Mouse (Mus musculus) MEL-GATA-1-ER (cell line): ENCODE results near the gene Pla1a.
A peak's percentile ranks its signal among the peaks of the same experiment; 100 is the strongest.

Experiments used
- DNase-seq: peaks from one replicate; pipeline ENCODE4 v3.0.0-alpha.2; 2012; ENCODE audit warnings: low read depth; ENCODE audit errors: extremely low read depth

The Pla1a gene

DNA sequence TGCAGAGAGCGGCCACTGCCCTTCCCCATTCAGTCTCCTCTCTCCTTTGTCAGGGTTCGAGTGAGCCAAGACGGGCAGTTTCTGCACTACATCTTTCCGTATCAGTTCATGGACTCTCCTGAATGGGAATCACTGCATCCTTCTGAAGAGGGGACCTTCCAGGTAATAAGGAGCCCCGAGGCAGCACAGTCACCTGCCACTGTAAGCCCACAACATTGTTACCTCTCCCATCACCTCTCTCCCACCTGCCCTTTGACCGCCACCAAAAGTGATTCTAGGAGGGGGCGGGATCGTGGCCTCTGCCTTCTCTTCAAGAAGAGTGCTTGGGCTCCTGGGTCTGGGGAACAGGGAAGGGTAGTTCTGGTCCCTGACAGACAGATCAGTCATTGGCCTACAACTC is 63.5 kb downstream of the Pla1a start:
- DNase-seq = no peak

DNA sequence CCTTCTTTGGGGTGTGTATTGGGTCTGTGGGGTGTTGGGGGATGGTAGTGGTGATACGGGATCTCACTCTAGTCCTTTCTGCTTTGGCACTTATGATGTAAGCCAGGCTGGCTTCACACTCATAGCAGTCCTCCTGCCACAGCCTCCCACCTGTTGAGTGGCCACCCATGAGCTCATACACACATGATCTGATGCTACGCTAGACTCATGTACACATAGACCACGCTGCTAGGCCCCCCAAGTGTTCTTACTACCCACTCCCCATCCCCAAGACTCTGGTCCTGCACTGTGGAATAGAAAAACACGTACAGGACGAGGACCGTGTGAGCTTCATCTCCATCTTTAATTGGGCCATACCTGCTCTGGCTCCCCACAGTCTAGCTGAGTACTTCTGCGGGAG is 63.9 kb downstream of the Pla1a start:
- DNase-seq = no peak

DNA sequence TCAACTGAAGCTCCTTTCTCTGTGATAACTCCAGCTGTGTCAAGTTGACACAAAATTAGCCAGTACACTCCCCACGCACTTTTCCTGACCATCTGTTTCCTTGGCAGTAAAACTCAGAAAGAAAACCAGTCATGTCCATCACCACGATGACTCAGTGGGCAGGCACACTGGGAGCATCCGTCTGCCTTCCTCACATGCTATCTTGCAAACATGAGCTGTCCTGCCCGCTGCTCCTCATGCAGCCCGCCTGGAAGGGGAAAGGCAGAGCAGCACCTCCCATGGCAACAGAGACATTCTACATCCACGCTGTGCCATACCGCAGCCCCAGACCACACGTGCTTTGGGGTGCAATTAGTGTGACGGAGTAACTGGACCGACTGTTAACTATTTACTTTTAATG is 64.6 kb downstream of the Pla1a start:
- DNase-seq = no peak

DNA sequence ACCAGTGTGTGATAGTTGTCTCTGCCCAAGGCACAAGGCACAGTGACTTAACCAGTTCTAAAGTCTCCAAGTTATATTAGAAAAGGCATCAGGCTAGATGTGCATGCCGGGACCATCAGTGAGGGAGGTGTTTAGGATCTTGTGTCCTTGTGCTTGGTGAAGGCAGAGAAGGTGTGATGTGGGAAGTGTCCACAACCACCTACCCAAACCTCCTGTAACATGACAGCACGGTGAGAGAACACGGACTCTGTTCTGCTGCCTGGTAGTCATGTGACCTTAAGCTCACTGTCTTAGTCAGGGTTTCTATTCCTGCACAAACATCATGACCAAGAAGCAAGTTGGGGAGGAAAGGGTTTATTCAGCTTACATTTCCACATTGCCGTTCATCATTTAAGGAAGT is 66.7 kb downstream of the Pla1a start:
- no peak for DNase-seq

DNA sequence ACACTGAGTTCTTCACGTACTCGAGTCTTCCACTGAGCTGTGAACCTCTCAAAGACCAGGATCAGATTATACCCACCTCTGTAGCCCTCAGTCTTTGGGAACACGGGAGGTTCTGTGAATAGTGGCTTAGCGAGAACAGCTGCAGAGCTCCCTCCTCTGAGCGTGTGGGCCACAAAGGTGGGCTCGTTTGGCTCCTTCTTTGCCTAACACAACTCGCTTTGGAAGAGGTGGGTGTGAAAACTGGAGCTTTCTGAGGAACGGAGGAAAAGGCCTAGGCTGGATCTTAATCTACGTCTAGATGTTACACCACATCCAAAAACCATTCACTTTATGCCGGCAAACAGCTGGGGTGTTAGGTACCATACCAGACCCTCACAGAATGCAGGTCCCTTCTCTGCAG is 67.6 kb downstream of the Pla1a start:
- DNase-seq = no peak

DNA sequence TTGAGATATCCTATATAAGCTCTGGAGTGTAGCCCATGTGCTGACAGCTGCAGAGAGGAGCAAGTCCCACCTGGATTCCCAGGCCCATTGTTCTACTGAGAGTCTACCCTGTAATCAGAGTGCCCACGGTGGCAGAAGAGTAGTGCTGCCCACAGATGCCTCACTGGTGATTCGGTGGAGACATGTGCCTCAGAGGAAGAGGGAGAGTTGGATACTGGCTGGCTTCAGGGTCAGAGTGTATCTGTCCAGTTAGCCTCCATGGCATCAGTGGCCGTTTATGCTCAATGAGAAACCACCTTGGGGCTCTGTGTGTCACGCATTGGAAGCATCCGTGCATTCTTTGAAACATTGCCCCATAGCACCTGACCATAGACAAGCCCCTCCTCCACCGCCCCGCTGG is 69.3 kb downstream of the Pla1a start:
- no peak for DNase-seq

DNA sequence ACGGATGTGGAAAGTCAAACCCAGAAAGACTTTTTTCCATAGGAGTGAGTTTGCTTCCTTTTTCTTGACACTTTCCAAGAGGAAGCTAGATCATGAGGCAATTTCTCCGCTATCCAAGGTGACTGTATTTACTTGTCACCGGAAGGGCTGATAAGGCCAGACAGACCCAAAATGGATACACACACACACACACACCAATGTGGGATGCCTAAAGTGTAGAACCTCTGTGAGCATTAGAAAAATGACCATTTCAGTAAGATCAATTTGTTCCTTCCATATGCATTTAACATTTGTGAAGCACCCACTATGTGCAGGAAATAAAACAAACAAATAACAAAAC is 69.7 kb downstream of the Pla1a start:
- DNase-seq = peak; percentile 39

DNA sequence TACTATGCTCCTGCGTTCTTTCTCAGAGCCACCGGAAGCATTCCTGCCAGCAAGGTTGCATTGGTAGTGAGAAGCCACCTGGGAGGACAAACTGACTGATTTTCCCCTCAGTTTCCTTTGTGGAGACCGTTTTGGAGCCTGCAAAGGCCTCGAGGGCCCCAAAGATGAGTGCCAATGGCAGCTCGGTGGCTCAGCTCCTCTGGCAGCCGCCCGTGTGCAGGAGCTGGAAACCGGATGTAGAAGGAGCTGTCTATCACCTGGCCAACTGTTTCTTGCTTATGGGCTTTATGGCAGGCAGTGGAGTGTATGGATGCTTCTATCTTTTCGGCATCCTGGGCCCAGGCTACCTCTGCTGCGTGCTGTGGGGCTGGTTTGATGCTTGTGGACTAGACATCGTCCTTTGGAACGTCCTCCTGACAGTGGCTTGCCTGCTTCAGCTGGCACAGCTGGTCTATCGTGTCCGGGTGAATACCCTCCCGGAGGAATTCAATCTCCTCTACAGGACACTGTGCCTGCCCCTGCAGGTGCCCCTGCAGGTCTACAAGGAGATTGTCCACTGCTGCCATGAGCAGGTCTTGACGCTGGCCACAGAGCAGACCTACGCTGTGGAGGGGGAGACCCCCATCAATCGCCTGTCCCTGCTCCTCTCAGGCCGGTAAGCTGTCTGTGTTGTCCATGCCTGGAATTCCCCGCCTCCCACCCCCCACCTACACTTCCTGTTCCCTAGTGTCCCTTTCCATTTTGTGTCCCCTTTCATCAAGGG is 70.3 kb downstream of the Pla1a start:
- no peak for DNase-seq

DNA sequence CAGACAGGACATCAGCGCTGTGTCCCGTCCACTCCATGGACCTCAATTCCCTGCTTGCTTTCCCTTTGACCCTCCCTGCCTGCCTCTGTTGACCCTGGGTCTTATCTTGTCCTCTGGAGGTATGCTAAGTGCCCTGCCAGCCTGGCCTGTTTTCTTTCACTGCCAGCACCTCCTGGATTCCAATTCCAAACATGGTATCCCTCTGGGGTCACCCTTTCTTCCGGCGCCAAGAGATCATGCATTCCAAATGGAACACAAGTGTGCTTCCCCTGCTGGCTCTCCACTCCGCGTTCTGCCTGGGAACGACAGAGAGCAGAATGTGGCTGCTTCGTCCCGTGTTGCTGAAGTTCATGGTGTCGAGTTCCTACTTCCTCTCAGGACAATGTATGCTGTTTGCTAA is 71.0 kb downstream of the Pla1a start, which contains the start of gene Popdc2:
Popdc2 (plus strand) TSS at position 277 of the 400 bp plus-strand sequence.
- DNase-seq = no peak

DNA sequence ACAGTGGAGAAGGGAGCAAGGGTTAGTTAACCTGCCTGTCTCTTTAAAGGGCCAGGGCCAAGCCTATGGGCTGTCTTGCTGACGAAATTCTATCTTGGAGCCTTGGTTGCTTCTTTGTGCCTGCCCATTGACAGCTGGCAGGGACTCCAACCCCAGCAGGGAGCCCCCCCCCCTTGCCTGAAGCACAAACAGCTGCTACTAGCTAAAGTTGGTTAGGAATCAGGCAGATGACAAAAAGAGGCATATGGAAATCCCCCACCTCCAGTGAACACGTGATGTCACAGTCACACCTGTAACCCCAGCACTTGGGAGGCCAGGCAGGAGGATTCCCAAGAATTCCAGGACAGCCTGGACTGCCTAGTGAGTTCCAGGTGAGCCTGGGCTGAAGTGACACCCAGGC is 72.6 kb downstream of the Pla1a start:
- no peak for DNase-seq

DNA sequence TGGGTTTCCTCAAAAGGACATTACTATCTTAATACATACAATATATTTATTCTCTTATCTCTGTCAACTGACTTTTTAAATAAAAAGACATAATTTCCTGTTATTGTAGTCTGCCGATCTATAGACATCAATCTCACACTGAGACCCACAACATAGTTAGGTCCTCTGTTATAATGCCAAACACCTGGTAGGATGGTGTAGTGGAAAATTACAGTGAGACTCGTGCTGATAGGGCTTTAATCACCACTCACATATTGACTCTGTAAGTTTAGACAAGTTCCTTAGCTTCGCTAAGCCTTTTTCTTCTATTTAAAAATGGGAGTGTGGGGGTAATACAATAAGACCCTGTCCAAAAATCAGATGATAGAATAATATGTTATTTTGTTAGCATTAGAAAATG is 73.1 kb downstream of the Pla1a start:
- DNase-seq = no peak

DNA sequence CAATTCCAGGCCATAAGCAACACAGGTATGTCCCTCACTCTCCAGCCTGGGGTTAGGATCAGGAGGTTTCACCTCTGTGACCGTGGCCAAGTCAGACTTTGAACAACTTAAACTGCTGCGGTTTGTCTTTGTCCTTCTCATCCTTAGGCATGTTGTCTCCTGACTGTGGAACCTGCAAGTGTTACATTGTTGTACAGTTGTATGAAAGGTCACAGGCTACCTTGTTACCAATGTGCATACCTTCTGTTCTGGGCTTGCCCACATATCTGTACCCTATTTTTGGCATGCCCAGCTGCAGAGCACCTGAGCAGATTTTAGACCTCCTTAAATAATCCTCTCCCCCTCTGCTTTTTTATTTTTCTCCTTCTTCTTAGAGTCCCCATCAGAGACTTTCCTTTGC is 73.7 kb downstream of the Pla1a start:
- DNase-seq = no peak

DNA sequence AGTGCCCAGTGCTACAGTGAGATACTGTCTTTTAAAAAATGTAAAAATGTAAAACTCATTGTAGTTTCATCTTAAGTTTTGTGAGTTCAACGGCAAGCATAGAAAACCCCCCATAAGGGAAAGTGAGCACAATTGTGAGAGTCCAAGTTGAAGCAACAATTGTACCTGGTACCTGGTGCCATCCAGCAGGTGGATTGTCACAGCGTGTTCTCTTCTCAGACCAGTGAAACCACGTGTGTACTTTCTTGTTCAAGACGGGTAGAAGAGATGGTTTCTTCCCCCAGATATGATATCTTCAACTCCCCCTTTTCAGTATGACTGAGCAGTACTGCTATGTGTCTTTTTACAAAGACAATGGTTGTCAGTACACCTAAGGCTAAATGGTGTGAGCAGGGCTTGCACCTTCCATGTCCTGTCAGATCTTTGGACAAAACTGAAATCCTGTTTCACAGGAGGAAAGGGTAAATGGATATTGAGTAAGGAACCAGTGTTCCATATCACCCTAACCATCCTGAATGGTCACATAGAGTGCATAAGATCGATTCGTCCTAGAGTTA is 74.6 kb downstream of the Pla1a start:
- DNase-seq = no peak

DNA sequence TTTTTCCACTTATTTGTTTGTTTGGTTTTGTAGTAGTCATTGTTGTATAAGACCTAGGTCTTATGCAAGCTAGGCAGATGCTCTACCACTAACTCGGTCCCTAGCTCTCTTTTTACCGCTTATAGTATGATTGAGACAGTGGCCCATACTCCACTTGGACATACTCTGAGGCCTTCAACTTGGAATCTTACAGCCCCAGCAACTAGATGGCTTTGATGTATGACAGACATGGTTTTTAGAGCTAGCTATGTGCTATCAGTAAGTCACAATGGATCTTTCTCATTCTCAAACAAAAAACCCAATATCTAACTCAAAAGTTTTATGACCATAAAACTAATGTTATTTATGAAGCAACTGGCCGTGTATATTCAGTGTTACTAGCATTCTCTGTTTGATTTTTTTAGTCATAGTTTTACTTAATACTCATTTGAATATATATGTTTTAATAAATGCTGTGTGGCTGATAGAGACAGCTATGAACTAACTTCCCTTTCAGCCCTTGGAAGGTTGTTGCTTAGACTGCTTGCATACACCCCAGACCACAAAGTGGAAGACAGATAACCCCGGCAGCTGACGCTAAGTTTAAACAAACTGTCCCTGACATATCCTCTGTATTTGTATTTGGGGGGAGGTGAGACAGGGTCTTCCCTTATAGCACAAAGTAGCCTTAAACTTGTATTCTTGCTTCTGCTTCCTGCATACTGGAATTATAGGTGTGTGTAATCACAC is 78.6 kb downstream of the Pla1a start:
- DNase-seq = peak; percentile 82

DNA sequence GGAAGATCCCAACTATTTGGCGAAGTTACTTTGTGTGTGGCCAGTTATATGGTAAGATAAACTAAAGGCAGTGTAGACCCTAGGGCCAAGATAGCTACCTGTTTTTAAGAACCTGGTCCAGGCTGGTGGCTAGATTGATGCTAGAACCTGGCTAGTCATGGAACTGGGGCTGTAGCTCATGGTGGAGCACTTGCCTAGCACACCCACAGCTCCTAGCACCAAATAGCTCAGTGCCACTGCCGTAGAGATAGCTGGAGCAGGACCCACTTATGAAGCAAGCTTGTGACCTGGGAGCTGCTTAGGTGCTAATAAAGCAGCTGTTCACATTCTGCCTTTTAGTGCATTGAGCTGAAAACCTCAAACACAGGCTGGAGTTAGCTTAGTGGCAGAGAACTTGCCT is 79.3 kb downstream of the Pla1a start:
- no peak for DNase-seq

DNA sequence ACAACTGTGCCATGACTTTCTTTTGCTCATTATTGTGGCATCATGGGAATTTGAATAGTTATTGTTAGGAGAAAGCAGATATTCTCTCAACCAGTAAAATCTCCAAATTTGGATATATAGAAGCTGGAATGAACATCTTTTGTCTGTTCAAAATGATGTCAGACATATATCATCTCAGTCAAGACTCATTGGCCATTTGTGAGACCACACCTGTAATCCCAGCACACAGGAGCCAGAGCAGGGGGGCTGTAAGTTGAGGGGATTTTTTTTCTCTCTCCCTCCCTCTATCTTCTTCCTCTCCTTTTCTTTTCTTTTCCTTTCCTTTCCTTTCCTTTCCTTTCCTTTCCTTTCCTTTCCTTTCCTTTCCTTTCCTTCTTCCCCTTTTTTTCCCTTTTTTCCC is 80.1 kb downstream of the Pla1a start:
- no peak for DNase-seq

DNA sequence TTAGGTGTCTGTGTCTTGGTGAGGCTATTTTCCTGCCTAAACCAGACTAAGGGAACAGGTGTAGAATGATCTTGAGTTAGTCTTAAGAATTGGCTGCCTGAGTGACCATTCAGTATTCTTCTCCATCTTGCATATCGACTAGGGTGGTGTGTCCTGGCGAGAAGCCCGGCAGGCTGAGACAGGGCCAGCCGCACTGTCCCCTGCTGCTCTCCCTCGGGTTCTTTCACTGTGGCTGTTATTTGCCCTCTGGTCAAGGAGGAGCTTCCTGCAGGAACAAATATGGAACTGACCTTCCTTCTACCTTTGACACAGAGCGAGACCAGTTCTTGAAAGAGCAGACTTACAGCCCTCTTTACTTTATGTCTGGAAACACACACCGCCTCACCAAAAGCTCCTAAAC is 80.9 kb downstream of the Pla1a start:
- DNase-seq = no peak

DNA sequence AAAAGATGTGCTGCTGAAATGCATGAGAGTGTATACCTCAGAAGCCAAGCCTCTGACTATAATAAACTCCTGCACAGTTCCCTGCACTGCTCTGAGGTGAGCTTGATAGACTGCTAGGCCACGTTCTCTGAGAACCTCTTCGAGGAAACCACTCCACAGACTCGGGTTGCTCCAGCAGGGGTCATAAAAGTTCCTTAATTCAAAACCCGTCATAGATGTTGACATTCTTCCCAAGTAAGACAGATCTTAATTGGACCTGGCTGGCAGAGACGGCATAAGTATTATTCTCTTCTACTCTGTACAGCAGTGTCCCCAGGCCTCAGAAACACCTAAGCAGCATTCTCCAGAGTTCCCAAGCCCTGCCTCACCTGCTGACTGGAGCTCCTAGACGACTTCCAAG is 82.0 kb downstream of the Pla1a start:
- DNase-seq = no peak

DNA sequence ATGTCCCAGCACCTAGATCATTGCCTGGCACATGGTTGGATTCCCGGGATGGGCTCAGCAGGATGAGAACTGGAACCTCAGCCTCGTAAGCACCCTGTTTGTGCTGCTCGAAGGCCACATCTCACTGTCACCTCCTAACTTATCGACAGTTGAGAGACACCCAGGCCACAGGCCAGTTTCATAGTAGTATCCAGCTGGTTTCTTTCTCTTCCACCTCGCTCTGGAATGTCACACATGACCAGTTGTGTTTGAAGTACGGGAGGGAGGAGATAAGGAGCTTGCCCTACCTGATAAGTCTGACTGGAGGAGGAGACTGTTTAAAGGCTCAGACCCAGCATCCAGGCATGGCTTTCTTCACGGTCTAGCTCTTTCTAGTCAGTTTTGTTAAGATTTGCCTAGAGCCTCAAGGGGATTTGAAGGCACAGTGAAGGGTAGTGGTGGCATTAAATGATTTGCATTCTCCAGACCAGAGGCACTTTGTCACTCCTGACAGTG is 82.5 kb downstream of the Pla1a start:
- DNase-seq = no peak

DNA sequence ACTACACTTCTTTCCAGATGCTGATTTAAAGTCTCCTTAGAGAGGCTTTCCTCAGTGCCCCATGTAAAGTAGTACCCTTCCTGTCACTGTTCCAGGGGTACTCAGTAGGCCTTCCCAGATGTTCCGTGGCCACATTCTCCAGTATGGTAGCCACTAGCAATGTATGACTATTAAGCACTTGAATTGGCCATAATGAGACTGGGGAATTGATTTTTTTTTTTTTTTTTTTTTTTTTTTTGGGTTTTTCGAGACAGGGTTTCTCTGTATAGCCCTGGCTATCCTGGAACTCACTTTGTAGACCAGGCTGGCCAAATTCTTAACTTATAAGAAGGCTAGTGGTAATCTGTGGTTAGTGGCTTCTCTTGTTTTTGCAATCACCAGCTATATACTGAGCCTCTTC is 83.1 kb downstream of the Pla1a start:
- DNase-seq = no peak

DNA sequence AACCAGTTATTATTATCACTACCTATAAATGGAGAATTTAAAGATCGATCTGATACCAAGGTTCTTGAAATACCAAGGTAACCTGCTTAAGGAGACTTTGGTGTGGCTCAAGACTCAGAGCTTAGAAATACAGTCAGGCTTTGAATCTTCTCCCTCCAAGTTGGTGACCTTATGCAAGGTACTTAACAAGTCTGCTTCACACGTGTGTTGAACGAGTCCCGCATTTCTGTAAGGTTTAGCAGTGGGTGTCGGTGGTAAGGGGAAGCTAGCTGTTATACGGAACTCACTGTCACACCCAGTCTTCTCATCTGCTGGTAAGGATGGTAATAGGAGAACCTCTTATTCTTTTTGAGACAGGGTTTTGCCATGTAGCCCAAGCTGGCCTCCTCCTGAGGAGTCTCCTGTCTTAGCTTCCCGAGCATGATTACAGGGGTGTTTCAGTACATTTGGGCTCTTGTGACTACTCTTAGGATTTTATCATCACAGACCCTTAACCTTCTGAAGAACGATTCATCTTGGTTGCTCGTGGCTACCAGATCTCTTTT is 84.7 kb downstream of the Pla1a start:
- DNase-seq = peak; percentile 82

DNA sequence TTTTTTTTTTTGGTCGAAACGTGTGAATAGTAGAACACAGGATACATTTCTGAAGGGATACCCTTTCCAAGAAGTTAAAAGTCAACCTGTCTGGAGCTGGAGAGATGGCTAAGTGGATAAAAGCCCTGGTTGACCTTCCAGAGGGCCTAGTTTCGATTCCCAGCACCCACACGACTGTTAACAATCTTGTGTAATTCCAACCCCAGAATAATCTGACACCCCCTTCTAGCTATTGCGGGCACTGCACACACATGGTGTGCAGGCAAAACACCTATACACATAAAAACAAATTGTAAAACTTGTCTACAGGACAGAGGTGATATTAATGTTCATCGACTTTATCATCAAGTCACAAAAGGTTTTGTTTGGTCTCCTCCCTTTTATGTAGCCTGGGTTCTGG is 85.4 kb downstream of the Pla1a start:
- no peak for DNase-seq
